Mouse (Mus musculus) MEL-GATA-1-ER (cell line): ENCODE measurements around the gene Zranb2.

ENCODE experiments used
- DNase-seq: peaks from one replicate; pipeline ENCODE4 v3.0.0-alpha.2; 2012; ENCODE audit warnings: low read depth; ENCODE audit errors: extremely low read depth

The Zranb2 gene

GRCm38 (mm10) chr3:157533964-157534785 is at the start of gene Zranb2:
Zranb2 (plus strand) TSS chr3:157534160.
- peak; percentile 75 for DNase-seq

GRCm38 (mm10) chr3:157492043-157492442 is 41.9 kb upstream of the Zranb2 start:
- DNase-seq: no peak

GRCm38 (mm10) chr3:157502216-157502615 is 31.7 kb upstream of the Zranb2 start:
- DNase-seq: no peak

- no peak for DNase-seq
These were observed 19.7 kb upstream of the Zranb2 start for GRCm38 (mm10) chr3:157514116-157514796.

GRCm38 (mm10) chr3:157516471-157516870 is 17.5 kb upstream of the Zranb2 start:
- DNase-seq: no peak

- DNase-seq: peak; percentile 32
These were observed 16.0 kb upstream of the Zranb2 start for GRCm38 (mm10) chr3:157517992-157518391.

GRCm38 (mm10) chr3:157520433-157520832 is 13.5 kb upstream of the Zranb2 start:
- peak; percentile 35 for DNase-seq

GRCm38 (mm10) chr3:157523834-157524233 is 10.1 kb upstream of the Zranb2 start:
- DNase-seq: no peak

GRCm38 (mm10) chr3:157531585-157531984 is 2.4 kb upstream of the Zranb2 start:
- DNase-seq: no peak

GRCm38 (mm10) chr3:157534786-157535415 is 941 bp downstream of the Zranb2 start:
- DNase-seq: peak; percentile 84

GRCm38 (mm10) chr3:157549323-157549722 is 15.4 kb downstream of the Zranb2 start:
- DNase-seq: no peak

- no peak for DNase-seq
These were observed 16.0 kb downstream of the Zranb2 start for GRCm38 (mm10) chr3:157549758-157550600.

- DNase-seq: peak; percentile 81
These were observed 31.2 kb downstream of the Zranb2 start for GRCm38 (mm10) chr3:157565196-157565595.

GRCm38 (mm10) chr3:157566725-157567565 is 33.0 kb downstream of the Zranb2 start, which contains the start of gene Ptger3:
Ptger3 (plus strand) TSS chr3:157566892.
- DNase-seq: no peak

- DNase-seq: no peak
These were observed 33.7 kb downstream of the Zranb2 start for GRCm38 (mm10) chr3:157567566-157568132.

GRCm38 (mm10) chr3:157572011-157572410 is 38.1 kb downstream of the Zranb2 start:
- no peak for DNase-seq

- DNase-seq: peak; percentile 88
These were observed 41.7 kb downstream of the Zranb2 start for GRCm38 (mm10) chr3:157575441-157576342.

GRCm38 (mm10) chr3:157576343-157576722 is 42.4 kb downstream of the Zranb2 start:
- DNase-seq: no peak

GRCm38 (mm10) chr3:157576862-157577261 is 42.9 kb downstream of the Zranb2 start:
- DNase-seq: no peak
